Mouse (Mus musculus) CD4-positive naive resting alpha-beta T cell, adult 57 days (primary cell): Measurements from ENCODE around the gene Gm4969. TPM values are rescaled to one million over a fixed set of nuclear protein-coding genes. Genes with fewer than 3 reads are reported as not detected.

Experiments
- total RNA-seq: library from RNA; stranded (reverse); gene quantifications from one replicate; pipeline ENCODE4 v1.2.4, GENCODE M21; 2023

The Gm4969 gene
- total RNA-seq, result not detected

DNA sequence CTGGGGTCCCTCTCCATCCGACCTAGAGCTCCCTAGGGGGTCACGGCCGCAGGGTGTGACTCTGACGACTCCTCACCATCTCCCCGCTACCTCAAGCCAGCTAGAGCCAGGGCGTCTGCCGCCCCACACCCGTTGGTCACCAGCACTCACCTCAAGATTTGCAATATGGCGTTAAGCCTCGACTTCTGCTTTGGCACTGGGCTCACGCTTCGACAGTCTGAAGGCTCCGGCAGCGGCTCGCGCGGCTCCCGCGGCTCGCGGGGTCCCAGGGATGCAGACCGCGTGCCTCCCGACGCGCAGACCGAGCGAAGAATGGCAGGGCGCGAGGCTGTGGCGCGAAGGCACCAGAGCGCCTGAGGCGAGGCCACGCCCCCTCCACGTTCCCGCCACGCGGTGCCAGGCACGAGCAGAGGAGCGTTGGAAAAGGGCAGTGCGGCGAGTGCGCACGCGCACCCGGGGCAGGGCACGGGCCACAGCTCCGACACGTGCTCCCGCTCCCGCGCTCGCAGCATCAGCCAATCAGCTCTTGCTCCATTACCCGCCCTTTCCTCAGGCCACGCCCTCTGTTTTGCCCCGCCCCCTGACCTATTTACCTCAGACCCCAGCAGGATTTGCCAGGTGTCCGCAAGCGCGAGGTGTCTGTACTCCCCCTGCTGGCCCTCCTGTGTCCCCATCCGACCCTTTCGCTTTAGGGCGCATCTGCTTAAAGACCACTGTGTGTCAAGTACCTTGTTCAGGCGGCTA is at the start of gene Gm4969:
Gene Gm4969, minus strand, starts transcription at position 341 of the 744 bp plus-strand sequence.

GRCm38 (mm10) chr7:19165656-19166423 is 47.7 kb upstream of the Gm4969 start, which contains the start of gene Gipr:
Gipr (minus strand) TSS chr7:19166127.

GRCm38 (mm10) chr7:19149626-19150025 is 31.5 kb upstream of the Gm4969 start, which contains the start of gene Snrpd2:
Snrpd2 (plus strand) TSS chr7:19149722.

DNA sequence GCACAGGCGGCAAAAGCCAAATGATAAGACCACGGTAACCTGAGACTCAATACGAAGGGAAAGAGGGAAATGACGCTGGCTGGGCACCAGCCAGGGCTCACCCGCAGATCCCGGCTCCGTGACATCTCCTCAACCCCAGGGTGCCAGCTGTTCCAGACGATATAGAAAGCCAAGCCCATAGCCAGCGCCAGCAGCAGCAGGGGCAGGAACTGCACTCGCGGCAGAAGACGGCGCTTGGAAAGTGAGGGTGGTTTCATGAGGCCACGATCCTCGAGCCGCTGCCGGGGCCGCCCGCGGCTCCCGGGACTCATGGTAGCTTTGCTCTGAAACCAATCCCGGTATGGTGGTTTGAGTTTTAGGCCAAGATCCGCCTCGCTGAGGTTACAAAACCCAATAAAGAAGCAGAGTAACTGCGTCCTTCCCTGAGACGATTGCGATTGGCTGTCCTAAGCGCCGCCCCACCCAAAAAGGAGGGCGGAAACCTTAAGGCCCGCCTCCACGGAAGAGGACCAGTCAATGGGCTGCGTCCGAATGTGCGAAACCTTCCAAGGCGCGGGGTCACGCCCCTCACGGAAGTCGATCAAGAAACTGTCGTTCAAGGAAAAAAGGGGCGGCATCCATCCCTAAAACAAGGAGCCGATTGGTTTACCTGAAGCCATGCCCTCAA is 30.8 kb upstream of the Gm4969 start, which contains the start of gene Qpctl:
Gene Qpctl, minus strand, starts transcription at position 417 of the 667 bp plus-strand sequence.

GRCm38 (mm10) chr7:19119631-19120429 is 1.7 kb upstream of the Gm4969 start, which contains the start of gene Fbxo46:
Fbxo46 (plus strand) TSS chr7:19119859.

DNA sequence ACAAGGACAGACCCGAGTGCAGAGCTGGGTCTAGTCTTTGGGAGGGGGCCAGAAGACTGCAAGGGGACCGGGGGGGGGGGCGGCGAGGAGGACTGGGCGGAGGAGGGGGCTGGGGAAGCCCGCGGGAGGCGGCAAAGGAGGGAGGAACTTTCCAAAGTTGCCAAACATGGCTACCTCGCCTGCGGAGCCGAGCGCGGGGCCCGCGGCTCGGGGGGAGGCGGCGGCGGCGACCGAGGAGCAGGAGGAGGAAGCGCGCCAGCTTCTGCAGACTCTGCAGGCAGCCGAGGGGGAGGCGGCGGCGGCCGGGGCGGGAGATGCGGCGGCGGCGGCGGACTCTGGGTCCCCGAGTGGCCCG is 23.7 kb downstream of the Gm4969 start, which contains the start of gene Six5:
Gene Six5, plus strand, starts transcription at position 124 of the 355 bp plus-strand sequence.

DNA sequence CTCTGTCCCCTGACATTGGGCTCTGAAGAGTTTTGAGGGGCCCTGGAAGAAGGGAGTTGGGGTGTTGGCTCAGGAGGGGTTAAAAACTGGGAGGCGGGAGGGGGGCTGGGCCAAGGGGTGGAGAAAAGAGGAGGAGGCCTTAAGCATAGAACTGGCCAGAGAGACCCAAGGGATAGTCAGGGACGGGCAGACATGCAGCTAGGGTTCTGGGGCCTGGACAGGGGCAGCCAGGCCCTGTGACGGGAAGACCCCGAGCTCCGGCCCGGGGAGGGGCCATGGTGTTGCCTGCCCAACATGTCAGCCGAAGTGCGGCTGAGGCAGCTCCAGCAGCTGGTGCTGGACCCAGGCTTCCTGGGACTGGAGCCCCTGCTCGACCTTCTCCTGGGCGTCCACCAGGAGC is 34.5 kb downstream of the Gm4969 start, which contains the start of gene Dmpk:
Gene Dmpk, plus strand, starts transcription at position 149 of the 400 bp plus-strand sequence.

DNA sequence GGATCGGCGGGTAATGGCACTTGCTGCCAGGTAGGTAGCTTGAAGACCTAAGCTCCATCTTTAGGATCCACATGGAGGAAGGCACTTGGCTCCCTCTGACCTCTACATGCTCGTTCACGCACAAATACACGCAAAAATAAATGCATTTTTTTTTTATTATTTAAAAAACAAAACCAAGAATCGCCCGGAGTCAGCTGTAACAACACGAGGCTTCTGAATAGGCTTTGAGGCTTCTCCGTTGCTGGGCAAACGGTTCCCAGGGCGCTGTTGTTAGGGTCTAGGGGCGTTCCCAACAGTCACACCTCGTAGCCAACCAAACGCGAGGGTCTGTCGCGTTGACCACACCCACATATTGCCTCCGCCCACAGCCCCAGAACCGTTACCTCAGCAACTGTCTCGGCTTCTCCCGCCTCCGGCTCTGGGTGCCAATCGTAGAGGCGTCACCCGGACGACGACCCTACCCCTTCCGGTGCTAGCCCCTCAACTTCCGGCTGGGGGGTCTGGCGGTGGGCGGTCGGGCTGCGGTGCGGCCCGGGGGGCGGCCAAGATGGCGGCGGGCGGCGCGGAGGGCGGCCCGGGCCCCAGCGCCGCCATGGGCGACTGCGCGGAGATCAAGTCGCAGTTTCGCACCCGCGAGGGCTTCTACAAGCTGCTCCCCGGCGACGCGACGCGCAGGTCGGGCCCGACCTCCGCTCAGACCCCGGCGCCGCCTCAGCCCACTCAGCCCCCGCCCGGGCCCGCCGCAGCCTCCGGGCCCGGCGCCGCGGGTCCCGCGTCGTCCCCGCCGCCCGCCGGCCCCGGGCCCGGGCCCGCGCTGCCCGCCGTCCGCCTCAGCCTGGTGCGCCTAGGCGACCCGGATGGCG is 42.2 kb downstream of the Gm4969 start, which contains the start of gene Dmwd:
Gene Dmwd, plus strand, starts transcription at position 505 of the 863 bp plus-strand sequence.

GRCm38 (mm10) chr7:19054047-19054776 is 64.0 kb downstream of the Gm4969 start, which contains the start of gene Rsph6a:
Rsph6a (plus strand) TSS chr7:19054690.

Other genes with a start within 250 kb of the Gm4969 start
- gene Pglyrp1, start 247.0 kb downstream of the Gm4969 start, total RNA-seq, result 14.8 TPM
- gene Ccdc61, start 208.0 kb downstream of the Gm4969 start, total RNA-seq, result 24.9 TPM
- gene Nova2, start 192.5 kb downstream of the Gm4969 start, total RNA-seq, result not detected
- gene Nanos2, start 131.0 kb downstream of the Gm4969 start, total RNA-seq, result not detected
- gene Mypop, start 127.1 kb downstream of the Gm4969 start, total RNA-seq, result 1.2 TPM
- 30.5 TPM for gene Irf2bp1, start 114.3 kb downstream of the Gm4969 start, total RNA-seq
- not detected for gene Foxa3, start 94.8 kb downstream of the Gm4969 start, total RNA-seq
- 102 TPM for gene Sympk, start 94.0 kb downstream of the Gm4969 start, total RNA-seq
- gene Rsph6a, start 63.7 kb downstream of the Gm4969 start, total RNA-seq, result 0.35 TPM
- 0.92 TPM for gene Dmwd, start 42.1 kb downstream of the Gm4969 start, total RNA-seq
- 2.2 TPM for gene Dmpk, start 34.5 kb downstream of the Gm4969 start, total RNA-seq
- gene Six5, start 23.8 kb downstream of the Gm4969 start, total RNA-seq, result 0.50 TPM
- 22.5 TPM for gene Fbxo46, start 1.5 kb upstream of the Gm4969 start, total RNA-seq
- 14.9 TPM for gene Qpctl, start 30.9 kb upstream of the Gm4969 start, total RNA-seq
- 85.5 TPM for gene Snrpd2, start 31.4 kb upstream of the Gm4969 start, total RNA-seq
- gene Gipr, start 47.8 kb upstream of the Gm4969 start, total RNA-seq, result not detected
- 21.9 TPM for gene Eml2, start 58.1 kb upstream of the Gm4969 start, total RNA-seq
- not detected for gene Gpr4, start 94.2 kb upstream of the Gm4969 start, total RNA-seq
- gene Opa3, start 110.0 kb upstream of the Gm4969 start, total RNA-seq, result 42.7 TPM
- gene Vasp, start 153.4 kb upstream of the Gm4969 start, total RNA-seq, result 277 TPM
- gene Ppm1n, start 161.7 kb upstream of the Gm4969 start, total RNA-seq, result 0.89 TPM
- gene Rtn2, start 164.3 kb upstream of the Gm4969 start, total RNA-seq, result not detected
- gene Fosb, start 191.7 kb upstream of the Gm4969 start, total RNA-seq, result 869 TPM
- 55.4 TPM for gene Ercc1, start 226.4 kb upstream of the Gm4969 start, total RNA-seq
- 15.5 TPM for gene Cd3eap, start 241.1 kb upstream of the Gm4969 start, total RNA-seq
- 1.5 TPM for gene Ppp1r13l, start 241.4 kb upstream of the Gm4969 start, total RNA-seq